Mouse (Mus musculus) erythroblast, embryonic 14.5 days (primary cell): ENCODE results near the gene Wdfy4.

Source experiments
- GATA1 ChIP-seq: IDR thresholded peaks from 2 replicates; pipeline ENCODE4 v1.6.1; 2012; ENCODE audit warnings: low read length, inconsistent platforms, mixed read lengths
- TAL1 ChIP-seq: IDR thresholded peaks from 3 replicates; pipeline ENCODE4 v1.6.1; 2012; ENCODE audit warnings: low read length, inconsistent platforms, mixed read lengths

DNA sequence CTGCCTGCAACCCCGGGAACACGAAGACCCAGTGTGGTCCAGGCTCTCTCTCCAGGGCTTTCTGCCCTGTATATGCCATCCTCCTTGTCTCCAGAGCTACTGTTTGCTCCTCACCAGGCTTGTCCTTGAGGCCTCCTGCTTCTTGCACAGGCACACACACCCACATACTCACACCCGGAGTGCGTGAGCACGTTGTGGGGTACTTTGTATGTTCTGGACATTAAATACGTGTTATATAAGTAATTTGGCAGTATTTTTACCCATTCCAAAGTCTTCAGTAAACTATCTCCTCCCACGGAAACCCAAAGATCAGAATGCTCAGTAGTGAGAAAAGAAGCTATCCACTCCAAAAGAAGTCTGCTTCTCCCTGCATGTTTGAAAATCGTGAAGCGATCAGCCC is 261.4 kb downstream of the Wdfy4 start:
- TF ChIP-seq TAL1 (no peak), GATA1 (no peak)
